Mouse (Mus musculus) hindlimb bud, embryonic 11.5 days (tissue): ENCODE measurements around the gene Poldip3.

Source experiments
- DNase-seq: peaks from one replicate; pipeline ENCODE4 v3.0.0-alpha.2; 2012; ENCODE audit warnings: low read depth, low spot score; ENCODE audit errors: extremely low spot score

The Poldip3 gene

DNA sequence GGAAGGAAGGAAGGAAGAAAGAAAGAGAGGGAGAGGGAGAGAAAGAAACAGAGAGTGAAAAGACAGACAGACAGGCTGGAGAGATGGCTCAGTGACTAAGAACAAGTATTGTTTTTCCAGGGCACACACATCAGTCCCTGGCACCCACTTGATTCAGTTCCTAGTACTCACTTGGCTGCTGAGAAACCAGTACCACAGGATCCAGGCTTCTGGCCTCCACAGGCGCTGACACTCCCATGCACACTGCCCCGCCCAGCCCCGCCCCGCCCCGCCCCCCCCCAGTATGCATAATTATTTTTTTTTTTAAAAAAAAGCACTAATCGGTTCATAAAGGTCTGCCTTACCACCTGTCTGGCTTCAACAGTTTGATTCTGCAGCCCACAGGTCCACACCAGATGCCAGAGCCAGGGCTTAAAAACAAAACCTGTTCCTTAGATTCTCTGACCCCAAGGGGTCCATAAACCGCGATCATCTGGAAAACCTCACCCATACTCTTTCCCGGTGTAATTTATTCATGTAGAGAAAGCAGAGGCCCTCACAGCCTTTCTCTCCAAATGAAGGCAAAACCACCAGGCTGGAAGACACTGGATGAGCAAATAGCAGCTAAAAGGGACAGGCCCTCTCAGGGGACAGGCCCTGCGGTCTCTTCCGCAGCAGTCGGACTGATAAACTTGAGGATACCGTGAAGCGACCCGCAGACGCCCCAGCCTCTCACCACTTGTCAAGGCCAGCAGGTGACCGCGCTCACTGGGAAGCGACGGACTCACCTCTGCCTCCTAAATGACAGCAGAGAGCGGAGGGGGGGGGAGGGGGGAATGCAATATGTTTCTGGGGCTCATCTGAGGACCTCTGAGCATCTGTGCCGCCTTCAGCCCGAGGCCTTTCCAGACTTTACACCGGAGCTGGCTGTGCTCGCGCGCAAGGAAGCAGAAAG is 60.4 kb downstream of the Poldip3 start:
- DNase-seq: no peak

DNA sequence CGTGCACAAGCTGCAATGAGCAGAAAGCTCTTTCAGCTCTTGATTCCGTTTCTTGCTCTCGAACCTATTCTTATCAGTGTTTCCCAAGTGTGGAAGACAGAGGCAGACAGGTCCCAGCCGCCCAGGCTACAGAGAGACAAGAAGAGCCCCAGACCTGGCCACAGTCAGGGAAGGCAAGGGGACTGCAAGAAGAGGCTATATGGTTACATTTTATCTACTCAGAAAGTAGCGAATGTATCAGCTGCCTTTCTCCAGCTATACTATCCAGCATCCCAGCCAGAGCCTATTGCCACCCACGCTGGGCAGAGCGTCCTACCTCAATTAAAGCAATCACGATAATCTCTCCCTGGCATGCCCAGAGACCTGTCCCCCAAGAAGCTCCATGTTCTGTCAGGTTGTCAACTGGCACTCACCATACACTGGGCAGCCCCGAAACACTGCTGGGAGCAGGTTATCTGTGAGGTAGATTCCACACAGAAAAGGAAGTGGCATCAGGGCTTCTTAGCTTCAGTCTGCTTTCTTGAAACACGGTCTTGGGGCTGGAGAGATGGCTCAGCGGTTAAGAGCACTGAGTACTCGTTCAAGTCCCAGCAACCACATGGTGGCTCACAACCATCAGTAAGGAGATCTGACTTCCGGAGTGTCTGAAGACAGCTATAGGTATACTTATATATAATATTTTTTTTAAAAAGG is 62.4 kb downstream of the Poldip3 start:
- no peak for DNase-seq

DNA sequence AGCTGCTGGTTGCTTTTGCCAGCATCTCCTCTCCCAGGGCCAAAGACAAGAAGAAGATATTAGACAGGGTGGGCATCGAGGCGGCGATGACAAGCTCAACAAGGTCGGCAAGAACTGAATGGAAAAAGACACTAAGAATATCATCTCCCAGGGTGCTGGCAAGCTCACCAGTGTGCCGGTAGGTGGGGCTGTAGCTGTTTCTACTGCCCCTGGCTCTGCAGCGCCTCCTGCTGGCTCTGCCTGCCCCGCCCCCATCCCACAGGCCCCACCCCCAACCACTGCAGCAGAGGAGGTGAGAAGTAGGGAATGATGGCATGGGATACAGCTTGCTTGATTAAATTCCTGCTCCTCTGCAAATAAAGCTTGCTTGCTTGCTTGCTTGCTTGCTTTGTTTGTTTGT is 63.3 kb downstream of the Poldip3 start:
- no peak for DNase-seq

DNA sequence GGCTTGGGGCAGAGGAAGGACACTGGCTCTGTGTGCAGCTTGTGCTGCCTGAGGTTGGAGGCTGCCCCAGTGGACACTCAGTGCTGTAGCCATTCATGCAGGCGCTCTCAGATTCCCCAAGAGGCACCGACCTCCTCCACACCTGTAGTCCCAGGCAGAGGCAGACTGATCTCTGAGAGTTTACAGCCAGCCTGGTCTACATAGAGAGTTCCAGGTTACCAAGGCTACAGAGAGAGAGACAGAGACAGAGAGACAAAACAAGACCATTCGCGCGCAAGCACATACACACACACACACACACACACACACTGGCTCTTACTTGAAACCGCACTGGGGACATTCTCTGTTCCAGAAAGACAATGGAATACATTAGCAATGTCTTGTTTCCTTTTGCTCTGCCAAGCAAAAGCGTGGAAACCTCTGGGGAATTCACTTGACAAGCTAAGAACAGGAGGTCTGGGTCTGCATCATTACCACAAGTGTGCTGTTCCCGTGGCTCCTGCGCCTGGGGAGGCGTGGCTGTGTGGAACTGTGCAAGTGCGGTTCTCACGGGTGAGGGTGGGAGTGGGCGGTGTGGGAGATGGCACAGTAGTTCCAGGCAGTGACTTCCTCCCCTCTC is 65.1 kb downstream of the Poldip3 start:
- DNase-seq: no peak

DNA sequence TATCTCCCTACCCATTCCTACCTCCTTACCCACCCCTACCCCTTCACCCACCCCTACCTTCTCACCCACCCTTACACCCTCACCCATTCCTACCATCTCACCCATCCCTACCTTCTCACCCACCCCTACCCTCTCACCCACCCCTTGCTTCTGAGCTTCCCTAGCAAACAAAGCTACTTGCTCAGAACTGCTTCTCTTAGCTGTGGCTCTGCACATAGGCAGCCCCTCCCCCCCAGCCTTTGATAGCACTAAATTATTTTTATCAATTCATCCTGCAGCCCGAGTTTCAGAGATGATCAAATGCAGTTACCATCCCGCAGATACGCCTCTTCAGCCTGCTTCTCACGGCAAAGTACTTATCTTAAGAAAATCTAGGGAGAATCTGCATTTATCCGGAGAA is 65.7 kb downstream of the Poldip3 start:
- no peak for DNase-seq
